Mouse (Mus musculus) retina, embryonic 14.5 days (tissue): ENCODE results near the gene Mcm10.

Experiments
- DNase-seq: peaks from one replicate; pipeline ENCODE4 v3.0.0-alpha.2; 2015; ENCODE audit warnings: low spot score

Gene Mcm10

DNA sequence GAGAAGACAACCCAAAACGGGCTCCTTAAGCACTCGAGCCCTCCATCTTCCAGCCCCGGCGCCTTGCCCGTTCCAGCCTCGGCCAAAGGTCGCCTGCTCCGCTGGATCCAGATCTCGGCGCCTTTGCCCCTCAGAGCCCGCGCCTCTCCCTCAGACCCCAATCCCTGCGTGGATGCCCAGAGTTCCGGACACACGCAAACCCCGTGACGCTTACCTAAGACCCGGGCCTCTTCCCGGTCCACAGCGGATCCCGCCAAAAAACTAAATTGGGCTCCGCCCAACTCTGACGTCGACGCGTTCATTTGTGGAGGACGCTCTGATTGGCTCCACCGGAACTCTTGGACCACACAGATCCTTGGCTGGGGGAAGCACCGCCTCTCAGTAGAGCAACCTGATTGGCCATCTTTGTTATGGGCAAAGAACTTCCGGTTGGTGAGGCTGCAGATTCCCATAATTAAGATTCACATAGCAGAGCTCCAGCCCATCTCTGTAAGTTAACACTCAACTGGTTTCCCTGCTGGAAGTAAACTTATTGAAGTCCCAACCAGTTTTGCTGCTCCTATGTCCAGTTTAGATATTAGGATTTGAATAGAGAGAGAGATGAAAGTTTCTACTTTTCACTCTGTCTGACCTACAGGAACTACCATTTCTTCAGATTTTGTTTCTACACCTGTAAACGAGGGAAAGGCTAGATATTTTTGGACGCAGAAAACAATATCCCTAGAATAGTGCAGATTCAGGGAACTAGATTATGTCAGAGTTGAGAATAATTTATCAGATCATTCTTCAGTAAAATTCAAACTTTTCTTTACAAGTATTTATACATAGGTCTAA, at the start of gene Mcm10:
Gene Mcm10 (minus strand): TSS at position 301 of the 834 bp plus-strand sequence.
- DNase-seq = peak; percentile 97

DNA sequence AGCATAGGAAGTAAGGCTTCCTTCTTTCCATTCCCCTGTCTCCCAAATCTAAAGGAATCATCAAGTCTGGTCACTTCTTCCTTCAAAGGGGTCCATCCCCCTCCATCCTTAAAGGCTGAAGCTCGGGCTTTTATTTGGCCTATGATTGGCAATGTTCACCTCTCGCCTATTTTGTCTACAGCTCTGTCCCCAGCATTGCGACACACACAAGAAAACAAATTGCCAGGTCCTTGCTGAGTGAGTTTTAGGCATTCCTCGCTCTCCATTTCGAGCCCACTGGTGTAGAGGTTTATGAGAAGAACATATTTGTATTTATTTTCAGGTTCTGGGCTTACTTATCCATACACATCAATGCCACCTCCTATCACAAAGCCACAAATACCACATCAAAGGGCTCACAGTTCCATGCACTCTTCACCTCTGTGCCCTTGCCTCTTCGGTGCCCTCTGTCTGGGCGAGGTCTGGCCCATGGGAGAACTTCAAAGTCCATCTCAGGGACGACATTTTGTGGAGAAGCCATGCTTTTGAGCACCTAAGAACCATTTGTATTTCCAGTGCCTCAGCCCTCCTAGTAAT, 48.6 kb upstream of the Mcm10 start:
- no peak for DNase-seq

DNA sequence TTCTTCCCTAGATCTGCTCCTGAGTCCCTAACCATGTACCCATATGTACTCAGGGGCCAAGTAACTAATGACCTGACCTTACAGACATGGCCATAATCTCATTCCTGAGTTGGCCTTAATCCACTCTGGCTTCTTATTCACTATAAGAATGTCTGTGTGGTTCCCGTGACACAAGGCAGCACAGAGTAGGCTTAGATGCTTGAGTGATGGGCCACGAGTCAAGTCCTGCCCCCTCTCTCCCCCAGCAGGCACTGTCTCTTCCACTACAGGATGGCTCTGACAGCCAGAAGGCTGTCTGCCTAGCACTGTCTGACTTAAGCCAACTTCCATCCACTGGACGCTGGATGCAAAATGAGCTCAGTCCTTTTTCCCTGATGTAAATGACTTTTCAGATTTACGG, 47.4 kb upstream of the Mcm10 start:
- no peak for DNase-seq

DNA sequence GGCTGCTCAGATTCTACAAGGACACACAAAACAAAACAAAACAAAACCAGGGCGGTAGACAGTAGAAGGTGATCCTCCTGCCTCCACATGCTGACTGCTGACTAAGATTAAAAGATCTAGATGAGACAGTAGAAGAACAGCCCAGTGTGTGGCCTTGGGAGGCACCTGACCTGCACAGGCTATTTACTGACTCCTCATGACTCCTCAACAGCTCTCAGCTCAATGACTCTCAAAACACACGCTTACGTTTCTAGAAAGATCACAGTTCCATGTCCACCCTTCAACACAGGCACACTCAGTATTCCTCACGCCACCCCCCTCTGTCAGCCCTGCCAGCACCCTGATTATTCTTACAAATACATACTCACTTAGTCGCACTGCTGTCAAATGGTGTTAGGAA, 45.8 kb upstream of the Mcm10 start:
- no peak for DNase-seq

DNA sequence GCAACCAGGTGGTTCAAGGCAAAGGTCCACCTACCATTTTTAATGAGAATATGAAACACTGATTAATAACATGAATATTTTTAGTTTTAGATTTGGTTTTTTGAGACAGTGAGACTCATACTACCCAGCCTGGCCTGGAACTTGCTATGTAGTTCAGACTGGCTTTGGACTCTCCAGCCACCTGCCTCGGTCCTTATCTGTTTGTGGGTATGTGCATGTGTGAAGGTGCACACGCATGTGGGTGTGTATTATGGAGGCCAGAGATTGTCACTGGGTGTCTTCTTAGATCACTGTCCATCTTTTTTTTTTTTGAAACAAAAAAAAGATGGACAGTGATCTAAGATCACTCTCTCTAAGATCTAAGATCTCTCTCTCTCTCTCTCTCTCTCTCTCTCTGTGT, 38.0 kb upstream of the Mcm10 start:
- no peak for DNase-seq

DNA sequence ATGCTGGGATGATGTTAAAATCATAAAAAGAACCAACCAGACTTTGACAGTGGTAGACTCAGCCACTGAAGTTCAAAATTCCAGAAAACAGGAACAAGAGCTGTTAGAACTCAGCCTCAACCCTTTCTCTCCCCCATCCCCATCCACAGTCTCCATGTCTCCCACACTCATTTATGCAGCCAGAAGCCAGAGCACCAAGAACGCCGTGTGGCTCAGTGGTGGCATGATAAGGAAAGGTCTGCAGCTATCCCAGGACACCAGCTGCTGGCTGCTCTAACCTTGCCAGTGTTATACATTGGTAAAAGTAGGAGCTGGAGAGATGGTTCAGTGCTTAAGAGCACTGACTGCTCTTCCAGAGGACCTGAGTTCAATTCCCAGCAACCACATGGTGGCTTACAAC, 34.4 kb upstream of the Mcm10 start:
- DNase-seq = no peak

DNA sequence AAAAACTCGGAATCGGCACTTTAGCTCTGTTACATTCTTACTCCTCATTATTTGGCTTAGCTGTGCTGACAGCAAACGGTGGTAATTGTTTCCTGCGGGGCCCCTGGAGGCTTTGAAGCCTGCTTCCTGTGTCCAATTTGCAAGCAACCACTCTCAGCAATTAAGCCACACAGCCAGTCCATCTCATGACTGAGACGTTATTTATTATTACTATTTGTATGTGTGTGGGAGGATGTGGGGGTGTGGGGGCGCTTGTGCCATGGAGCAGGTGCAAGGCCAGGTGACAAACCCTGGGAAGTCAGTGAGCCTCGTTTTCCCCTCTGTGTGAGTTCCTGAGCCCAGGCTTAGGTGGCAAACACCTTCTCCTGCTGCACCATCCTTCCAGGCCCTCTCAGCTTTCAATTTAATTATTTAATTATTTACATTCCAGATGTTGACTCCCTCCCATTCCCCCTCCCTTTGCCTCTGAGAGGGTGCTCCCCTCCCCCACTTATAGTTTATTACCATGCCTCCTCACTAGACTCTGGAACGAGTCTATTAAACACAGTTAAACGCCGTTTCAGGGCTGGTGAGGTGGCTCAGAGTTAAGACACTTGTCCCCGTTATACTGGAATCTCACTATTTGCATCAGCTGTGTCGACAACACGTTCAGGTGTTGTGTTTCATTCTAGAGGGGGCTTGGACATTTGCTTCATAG, 32.8 kb upstream of the Mcm10 start:
- peak; percentile 59 for DNase-seq

DNA sequence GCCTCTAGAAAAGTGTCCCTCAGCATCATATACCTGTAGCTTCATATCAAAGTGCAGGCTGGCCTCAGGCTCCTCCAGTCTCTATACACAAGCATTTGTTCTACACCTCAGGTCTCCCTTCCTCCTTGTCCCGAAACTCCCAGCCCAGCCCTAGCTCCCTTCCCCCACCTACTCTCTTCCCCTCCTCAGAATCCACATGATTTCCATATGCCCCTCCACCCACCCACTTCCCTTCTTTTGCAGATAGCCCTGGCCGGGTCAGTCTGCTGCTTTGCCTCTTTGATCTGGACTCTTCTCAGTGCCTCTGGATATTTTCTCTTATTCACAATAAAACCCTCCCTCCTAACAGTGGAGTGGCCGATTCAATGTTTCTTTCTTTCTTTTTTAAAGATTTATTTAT, 31.7 kb upstream of the Mcm10 start:
- no peak for DNase-seq

DNA sequence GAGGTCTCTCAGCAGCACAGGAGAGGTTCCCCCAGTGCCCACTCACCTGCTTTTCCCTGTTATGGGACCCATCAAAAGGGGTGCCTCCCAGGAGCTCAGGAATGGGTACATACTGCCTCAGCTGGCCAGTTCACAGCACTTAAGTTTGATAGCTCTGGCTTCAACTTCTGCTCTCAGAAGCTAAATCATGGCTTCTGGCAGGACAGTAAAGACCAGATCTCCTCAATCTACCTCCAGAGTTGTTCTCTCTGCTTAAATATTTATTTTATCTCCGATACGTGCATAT, 30.8 kb upstream of the Mcm10 start:
- DNase-seq = no peak

DNA sequence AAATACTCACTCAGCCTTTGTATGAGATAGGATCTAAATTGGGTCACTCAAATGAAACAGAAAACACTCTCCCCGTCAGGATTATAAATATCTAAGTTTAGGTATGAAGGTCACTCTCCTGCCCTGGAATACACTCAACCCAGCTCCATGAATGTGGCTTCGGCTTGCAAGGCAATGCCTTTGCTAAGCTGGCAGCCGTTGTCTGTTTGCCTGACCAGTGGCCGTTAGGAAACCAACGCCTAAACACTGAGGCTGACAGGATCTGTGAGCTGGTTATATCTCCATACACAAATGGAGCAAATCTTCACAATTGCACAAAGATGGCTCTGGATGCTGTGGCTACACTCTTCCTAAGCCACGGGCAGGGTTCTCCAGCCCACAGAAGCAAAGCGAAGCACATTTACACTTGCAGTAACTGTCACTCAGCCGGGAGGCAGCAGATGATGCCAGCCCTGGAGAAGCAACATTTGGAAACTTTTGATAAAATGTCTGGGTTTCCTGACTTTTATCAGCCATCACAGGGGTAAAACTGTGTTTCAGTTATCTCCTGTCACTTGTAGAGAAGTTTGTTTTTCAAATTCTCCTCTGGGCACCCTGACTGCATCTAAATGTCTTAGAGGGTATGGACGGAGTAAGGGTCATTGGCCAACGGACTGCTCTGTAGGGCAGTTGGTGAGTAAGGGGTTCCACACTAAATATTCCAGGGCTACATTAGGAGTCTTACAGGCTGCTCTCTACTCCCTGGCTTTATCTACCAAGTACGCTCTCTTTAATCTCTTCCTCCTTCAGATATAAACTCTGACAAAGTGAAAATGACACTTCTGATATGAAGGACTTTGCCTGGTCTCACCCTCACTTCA, 30.3 kb upstream of the Mcm10 start:
- DNase-seq = no peak

DNA sequence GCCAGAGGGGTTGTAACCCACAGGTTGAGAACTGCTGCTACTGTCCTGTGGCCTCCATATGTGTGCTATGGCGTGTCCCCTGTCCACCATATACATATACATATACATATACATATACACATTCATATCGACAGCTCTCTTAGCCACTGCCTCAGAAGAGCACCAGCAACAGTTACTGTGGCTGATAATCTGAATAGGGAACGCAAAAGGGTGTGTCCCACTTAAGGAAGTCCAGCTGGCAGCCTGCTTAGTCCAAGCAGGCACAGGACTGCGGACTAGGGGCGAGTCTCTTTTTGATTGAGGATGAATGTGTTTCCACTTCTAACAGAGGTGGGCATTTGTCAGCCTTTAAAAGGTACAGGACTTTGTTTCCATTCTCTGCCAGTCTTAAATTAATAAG, 29.3 kb upstream of the Mcm10 start:
- DNase-seq = no peak

DNA sequence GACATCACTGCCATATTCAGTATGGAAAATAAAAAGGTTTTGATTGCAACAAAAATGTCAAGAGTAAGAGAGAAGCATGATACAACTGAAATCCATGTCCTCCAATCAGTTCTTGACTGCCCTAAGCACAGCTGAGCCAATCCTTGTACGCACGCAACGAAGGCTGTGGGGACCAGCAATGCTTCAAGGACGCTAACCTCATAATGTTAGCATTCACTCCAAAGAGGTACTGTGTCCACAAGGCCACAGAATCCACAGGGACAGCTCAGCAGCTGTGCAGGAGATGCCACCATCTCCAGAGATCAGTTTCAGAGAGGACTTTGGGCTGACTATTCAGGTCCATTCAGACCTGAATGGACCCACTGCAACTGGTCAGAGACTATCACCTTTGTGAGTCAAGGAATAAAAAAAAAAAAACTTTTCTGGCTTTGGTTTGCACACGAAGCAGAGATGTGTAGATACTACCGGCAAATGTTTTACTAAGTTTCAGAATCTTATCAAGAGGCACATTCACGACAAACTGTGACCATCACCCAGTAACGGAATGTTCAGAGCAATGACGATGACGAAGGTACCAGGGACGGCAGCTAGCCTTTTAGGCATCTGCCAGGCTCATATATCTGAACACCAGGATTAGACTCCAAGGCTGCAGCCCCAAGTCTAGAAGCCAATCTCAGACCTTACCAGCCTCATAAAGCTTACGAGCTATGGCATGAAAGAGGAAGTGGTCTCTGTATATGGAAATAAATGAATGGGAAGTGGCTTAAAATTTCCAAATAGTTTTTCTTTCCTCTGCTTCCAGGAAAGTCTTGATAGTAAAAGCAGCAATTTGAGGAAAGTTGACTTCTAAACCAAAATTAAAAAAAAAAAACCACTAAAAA, 27.9 kb upstream of the Mcm10 start:
- no peak for DNase-seq

DNA sequence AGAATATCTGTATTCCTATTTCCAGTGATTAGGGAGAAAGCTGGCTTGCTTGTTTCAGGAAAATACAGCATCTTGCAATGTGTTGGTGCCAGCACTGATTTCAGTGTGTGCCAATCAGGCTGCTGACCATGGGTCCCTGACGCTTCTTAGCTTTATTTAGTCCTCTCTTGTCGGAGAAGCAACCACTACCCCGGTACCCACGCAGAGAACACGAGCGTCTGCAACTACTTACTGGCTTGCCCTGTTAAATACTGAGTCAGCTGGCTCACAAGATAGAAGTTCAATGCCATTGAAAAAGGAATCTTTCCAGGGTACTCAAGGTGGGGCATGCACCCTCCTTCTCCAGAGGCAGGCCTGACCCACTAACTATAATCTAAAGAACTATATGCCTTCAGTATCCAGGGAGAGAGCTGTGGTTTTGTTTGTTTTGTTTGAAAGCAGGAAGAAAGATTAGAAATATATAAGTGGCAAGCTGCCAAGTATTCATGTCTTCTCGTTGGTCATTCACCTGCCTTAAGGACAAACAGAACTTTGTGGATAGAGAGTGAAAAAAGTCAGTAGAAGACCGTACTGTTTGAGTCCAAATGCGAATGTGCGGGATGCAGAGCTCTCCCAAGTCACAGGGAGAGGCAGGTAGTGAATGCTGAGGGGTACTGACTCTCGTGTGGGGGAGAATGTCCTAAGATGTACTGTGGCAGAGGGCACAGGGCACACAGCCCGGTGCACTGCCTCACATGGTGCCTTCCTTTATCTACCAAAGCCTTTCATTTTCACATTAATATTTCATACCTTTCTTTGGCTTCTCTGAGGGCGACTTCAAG, 27.0 kb upstream of the Mcm10 start:
- DNase-seq = no peak

DNA sequence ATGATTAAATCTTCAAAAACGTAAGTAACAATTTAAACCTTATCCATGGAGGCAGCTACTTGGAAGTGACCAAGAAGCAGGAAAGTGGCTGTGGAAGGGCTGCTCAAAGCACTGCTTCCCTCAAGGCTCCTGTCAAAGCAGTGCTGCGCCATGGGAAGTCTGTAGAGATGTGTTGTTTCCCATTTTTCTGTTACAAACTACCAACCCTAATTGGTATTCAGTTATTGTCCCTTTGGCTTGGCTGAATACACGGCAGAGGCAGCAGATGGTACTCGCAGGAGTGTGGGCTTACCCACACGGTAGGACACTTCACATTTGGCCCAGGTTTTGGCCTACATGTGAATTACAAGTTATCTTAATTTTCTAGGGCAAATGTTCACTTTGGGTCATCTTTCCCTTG, 25.7 kb upstream of the Mcm10 start:
- no peak for DNase-seq

DNA sequence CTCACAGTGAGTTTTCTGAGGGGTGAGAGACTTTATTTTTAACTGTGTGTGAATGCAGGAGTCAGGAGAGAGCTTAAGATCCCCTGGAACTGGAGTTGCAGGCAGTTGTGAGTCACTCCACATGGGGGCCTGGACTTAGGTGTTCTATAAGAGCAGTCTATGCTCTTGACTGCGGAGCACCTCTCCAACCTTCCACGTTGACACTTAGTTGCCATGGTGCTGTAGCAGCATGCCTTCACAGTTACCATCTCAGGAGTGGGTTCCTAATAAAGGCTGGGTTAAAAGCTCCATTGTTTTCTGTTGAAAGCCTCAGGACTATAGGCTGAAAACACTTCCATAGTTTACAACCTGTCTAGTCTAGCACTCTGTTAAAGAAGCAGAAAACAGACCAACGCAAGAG, 24.8 kb upstream of the Mcm10 start:
- DNase-seq = no peak

DNA sequence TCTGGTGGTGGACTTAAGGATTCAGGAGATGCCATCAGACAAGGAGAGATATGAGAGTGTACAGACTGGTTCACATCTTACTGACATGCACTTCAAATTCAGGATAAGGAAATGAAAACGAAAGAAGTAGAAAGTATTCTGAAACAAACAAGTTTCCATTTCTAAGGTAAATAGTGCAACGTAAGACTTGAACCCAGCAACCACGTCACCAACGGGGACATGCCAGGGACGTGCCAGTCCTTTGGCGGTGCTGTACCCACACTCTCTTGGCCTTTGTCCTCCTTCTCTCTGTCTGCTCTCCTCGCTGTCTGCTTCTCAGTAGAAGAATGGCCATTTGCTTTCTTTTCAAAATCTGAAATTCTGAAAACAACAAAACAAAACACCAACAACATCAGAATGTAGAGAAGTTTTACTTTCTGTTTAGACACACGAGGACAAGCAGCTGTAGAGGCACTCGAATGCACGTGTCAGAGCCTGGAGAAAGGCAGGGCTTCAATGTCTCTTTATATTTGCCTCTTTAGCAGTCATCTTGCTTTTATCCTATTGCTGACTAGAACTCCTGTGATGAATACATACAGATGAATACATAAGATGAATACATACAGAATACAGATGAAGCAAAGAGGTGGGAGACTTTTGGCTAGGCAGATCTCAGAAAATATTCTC, 24.0 kb upstream of the Mcm10 start:
- no peak for DNase-seq

DNA sequence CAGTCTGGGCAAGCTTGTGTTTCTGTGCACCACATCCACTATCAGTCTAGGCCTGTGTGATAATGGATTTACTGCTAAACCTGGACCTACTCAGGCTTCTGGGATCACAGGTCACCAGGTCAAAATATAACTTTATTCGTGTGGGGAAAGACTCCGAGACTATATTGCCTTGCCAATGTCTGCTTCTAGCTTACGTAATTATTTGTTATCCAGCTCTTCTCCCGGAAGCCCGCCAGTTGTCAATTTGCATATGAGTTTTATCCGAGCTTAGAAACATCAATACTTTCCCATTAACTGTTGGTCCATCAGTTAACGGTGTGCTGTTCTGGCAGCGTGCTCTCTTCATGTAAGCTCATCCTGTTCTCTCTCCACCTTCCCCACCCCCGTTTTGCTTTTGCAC, 22.6 kb upstream of the Mcm10 start:
- no peak for DNase-seq

DNA sequence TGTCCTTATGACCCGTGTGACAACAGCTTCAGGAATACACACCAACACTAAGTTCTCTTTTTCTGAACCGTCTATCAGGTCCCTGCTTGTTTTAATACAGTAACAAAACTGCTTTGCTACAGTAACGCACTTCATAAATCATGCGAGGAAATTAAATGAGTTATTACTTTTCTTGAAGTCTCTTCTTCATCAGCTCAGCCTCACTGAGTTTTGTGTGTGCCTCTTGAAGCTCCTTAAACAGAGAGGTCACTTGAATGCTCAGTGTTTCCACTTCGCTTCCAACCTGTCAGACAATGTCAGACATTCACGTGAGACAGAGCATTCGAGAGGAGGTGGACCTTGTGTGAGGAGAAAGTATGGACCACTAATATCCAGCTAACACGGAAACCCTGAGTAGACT, 22.2 kb upstream of the Mcm10 start:
- DNase-seq = no peak

DNA sequence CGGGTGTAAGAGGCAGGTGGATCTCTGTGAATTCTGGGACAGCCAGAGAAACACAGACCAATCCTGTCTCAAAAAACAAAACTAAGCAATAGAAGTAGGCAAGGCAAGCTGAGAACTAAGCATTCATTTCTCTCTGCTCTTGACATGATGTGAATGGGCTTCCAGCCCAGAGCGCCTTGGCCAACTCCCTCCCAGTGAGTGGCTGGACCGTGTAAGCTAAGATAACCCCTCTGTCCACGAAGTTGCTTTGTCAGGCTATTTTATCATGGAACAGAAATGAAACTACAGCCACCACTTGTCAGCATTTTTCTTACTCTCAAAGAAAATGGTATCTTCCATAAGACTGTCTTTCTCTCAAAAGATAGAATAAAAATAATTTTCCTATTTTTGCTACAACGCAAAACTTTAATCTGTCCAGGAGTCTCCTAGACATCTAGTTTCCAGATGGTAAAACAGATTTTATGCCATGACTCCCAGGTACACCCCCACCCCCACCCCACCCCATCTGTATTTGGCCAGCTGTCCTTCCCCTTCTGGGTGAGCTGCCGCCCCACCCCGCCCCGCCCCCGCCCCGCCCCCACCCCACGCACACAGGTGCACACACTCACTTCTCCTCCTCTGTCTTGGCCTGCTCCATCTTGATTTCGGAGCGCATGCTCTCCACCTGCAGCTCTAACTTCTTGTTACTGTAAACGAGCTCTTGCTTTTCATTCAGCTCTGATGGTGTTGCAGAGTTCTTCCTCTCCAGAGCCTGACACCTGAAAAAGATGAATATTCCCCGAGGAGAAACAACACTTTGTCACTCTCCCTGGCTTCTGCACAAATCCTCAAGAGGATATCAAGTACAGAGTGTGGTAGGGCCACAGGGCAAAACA, 21.2 kb upstream of the Mcm10 start:
- no peak for DNase-seq
